Mouse (Mus musculus): ENCODE measurements around the gene Cep250. TPM values are rescaled to one million over a fixed set of nuclear protein-coding genes. Genes with fewer than 3 reads are reported as not detected.
A peak's percentile ranks its signal among the peaks of the same experiment; 100 is the strongest.

Gene Cep250
- total and polyA plus RNA-seq, 2 experiments from 2014 or later, result 3.7 to 4.0 TPM

GRCm38 (mm10) chr2:155929531-155930442 is 26.5 kb upstream of the Cep250 start, which contains the start of gene Uqcc1:
Gene Uqcc1 (minus strand): TSS chr2:155930310.
- Histone ChIP-seq H3K4me2 (ENCODE audit: low read depth, low read length) (peak within 1 kb of the TSS; percentile 84), H3K4me3 (ENCODE audit: low read depth, low read length) (peak within 1 kb of the TSS; percentile 81), H3K36me3 (replicated peaks; ENCODE audit: control insufficient read depth, insufficient read depth, low read length) (no peaks in the 10 kb centered on the region), H3K9ac (replicated peaks; ENCODE audit: low read depth, low read length) (peak within 1 kb of the TSS; percentile 71), H3K4me1 (ENCODE audit: control insufficient read depth, insufficient read depth) (peaks cover 4% of the 10 kb centered on the region; the same call in 1 of the 2 replicates), H3K9me3 (replicated peaks; ENCODE audit: control insufficient read depth, low read length) (no peaks in the 10 kb centered on the region), H3K27ac (ENCODE audit: low read depth) (peak within 1 kb of the TSS; percentile 81), H3K27me3 (ENCODE audit: control insufficient read depth, insufficient read depth, low read length) (no peaks in the 10 kb centered on the region)
- under 1% methylated on average over 38 of the region's 38 CpGs for WGBS
- ATAC-seq (ENCODE audit: insufficient read depth, low read depth), result peak; percentile 95
- TF ChIP-seq EP300 (IDR thresholded peaks at IDR 0.05; ENCODE audit: low read depth), result no peak
- 0 out of 2 replicates have a peak, but pooled peaks have one; percentile 6 for TF ChIP-seq CTCF (IDR thresholded peaks at IDR 0.05; ENCODE audit: low read depth)
- DNase-seq (ENCODE audit: low spot score), result peak; percentile 92

GRCm38 (mm10) chr2:155939897-155940529 is 16.2 kb upstream of the Cep250 start:
- ATAC-seq (ENCODE audit: insufficient read depth, low read depth) (no peak), DNase-seq (ENCODE audit: low spot score) (no peak)
- Histone ChIP-seq H3K4me3 (ENCODE audit: low read depth, low read length) (no peak overlapping the region), H3K36me3 (replicated peaks; ENCODE audit: control insufficient read depth, insufficient read depth, low read length) (no peaks in the 10 kb centered on the region), H3K9me3 (replicated peaks; ENCODE audit: control insufficient read depth, low read length) (no peaks in the 10 kb centered on the region), H3K4me1 (ENCODE audit: control insufficient read depth, insufficient read depth) (no peaks in the 10 kb centered on the region), H3K9ac (replicated peaks; ENCODE audit: low read depth, low read length) (no peak overlapping the region), H3K27ac (ENCODE audit: low read depth) (no peak overlapping the region), H3K27me3 (ENCODE audit: control insufficient read depth, insufficient read depth, low read length) (peaks cover 6% of the 10 kb centered on the region; the same call in 1 of the 2 replicates), H3K4me2 (ENCODE audit: low read depth, low read length) (no peak overlapping the region)
- TF ChIP-seq CTCF (IDR thresholded peaks at IDR 0.05; ENCODE audit: low read depth) (no peak), EP300 (IDR thresholded peaks at IDR 0.05; ENCODE audit: low read depth) (no peak)
- 58% methylated on average over 7 of the region's 7 CpGs for WGBS

GRCm38 (mm10) chr2:155940681-155941080 is 15.6 kb upstream of the Cep250 start, which contains the start of gene Gm15557:
Gene Gm15557 (plus strand): TSS chr2:155940728.
- H3K27me3 ChIP-seq (ENCODE audit: control insufficient read depth, insufficient read depth, low read length), result peaks cover 6% of the 10 kb centered on the region; the same call in 1 of the 2 replicates
- TF ChIP-seq EP300 (IDR thresholded peaks at IDR 0.05; ENCODE audit: low read depth) (no peak), CTCF (IDR thresholded peaks at IDR 0.05; ENCODE audit: low read depth) (no peak)
- ATAC-seq (ENCODE audit: insufficient read depth, low read depth) (no peak), DNase-seq (ENCODE audit: low spot score) (no peak)
- no peak within 1 kb of the TSS for H3K9ac ChIP-seq (replicated peaks; ENCODE audit: low read depth, low read length)
- no peaks in the 10 kb centered on the region for H3K36me3 ChIP-seq (replicated peaks; ENCODE audit: control insufficient read depth, insufficient read depth, low read length)
- H3K4me1 ChIP-seq (ENCODE audit: control insufficient read depth, insufficient read depth), result no peaks in the 10 kb centered on the region
- no peak within 1 kb of the TSS for H3K4me3 ChIP-seq (ENCODE audit: low read depth, low read length)
- no peak within 1 kb of the TSS for H3K27ac ChIP-seq (ENCODE audit: low read depth)
- no peak within 1 kb of the TSS for H3K4me2 ChIP-seq (ENCODE audit: low read depth, low read length)
- H3K9me3 ChIP-seq (replicated peaks; ENCODE audit: control insufficient read depth, low read length), result no peaks in the 10 kb centered on the region
- WGBS, result 87% methylated on average over 3 of the region's 3 CpGs

- DNase-seq (ENCODE audit: low spot score) (no peak), ATAC-seq (ENCODE audit: insufficient read depth, low read depth) (no peak)
- no peak overlapping the region for H3K4me3 ChIP-seq (ENCODE audit: low read depth, low read length)
- TF ChIP-seq EP300 (IDR thresholded peaks at IDR 0.05; ENCODE audit: low read depth) (no peak), CTCF (IDR thresholded peaks at IDR 0.05; ENCODE audit: low read depth) (no peak)
- H3K4me2 ChIP-seq (ENCODE audit: low read depth, low read length), result no peak overlapping the region
- H3K9me3 ChIP-seq (replicated peaks; ENCODE audit: control insufficient read depth, low read length), result no peaks in the 10 kb centered on the region
- H3K36me3 ChIP-seq (replicated peaks; ENCODE audit: control insufficient read depth, insufficient read depth, low read length), result no peaks in the 10 kb centered on the region
- 84% methylated on average over 40 of the region's 40 CpGs for WGBS
- H3K4me1 ChIP-seq (ENCODE audit: control insufficient read depth, insufficient read depth), result no peaks in the 10 kb centered on the region
- peaks cover 6% of the 10 kb centered on the region; the same call in 1 of the 2 replicates for H3K27me3 ChIP-seq (ENCODE audit: control insufficient read depth, insufficient read depth, low read length)
- H3K9ac ChIP-seq (replicated peaks; ENCODE audit: low read depth, low read length), result no peak overlapping the region
- no peak overlapping the region for H3K27ac ChIP-seq (ENCODE audit: low read depth)
These were observed 14.4 kb upstream of the Cep250 start for GRCm38 (mm10) chr2:155941697-155942442.

- DNase-seq (ENCODE audit: low spot score) (no peak), ATAC-seq (ENCODE audit: insufficient read depth, low read depth) (no peak)
- Histone ChIP-seq H3K9ac (replicated peaks; ENCODE audit: low read depth, low read length) (no peak overlapping the region), H3K4me3 (ENCODE audit: low read depth, low read length) (no peak overlapping the region), H3K4me1 (ENCODE audit: control insufficient read depth, insufficient read depth) (no peaks in the 10 kb centered on the region), H3K27me3 (ENCODE audit: control insufficient read depth, insufficient read depth, low read length) (peaks cover 6% of the 10 kb centered on the region; the same call in 1 of the 2 replicates), H3K36me3 (replicated peaks; ENCODE audit: control insufficient read depth, insufficient read depth, low read length) (no peaks in the 10 kb centered on the region), H3K4me2 (ENCODE audit: low read depth, low read length) (peak overlapping the region; percentile 36; the same call in 1 of the 2 replicates), H3K27ac (ENCODE audit: low read depth) (no peak overlapping the region), H3K9me3 (replicated peaks; ENCODE audit: control insufficient read depth, low read length) (no peaks in the 10 kb centered on the region)
- no peak for TF ChIP-seq EP300 (IDR thresholded peaks at IDR 0.05; ENCODE audit: low read depth)
- TF ChIP-seq CTCF (IDR thresholded peaks at IDR 0.05; ENCODE audit: low read depth), result no peak
- 8% methylated on average over 8 of the region's 8 CpGs for WGBS
These were observed 12.8 kb upstream of the Cep250 start for GRCm38 (mm10) chr2:155943463-155943862.
